Mouse (Mus musculus) kidney, postnatal 36 days (tissue): ENCODE results near the gene Ndn.

Source experiments
- DNase-seq, 2 experiments: peaks; one replicate each; pipeline ENCODE4 v3.0.0; 2021 to 2022; ENCODE audit warnings: mixed read lengths in 2 of 2

Ndn gene

DNA sequence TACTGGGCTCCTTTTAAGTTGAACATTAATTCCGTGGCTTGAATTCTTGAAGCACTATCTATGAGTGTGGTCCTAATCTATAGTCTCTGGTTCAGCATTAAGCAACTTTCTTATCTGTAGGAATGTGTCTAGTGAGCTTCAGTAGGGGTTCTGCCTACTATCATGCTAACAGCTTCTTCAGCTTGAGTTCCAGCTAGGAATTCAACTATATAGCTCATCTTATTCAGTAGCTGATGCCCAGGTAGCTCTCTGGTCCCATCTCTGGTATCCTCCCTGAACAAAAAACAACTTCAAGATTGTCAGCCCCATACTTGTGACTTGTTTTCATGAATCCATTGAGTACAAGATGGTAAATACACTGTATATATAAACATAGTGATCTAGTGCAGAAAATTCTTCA lies at the start of gene Ndn:
Ndn (plus strand) TSS at position 301 of the 400 bp plus-strand sequence.
- no peak for DNase-seq

DNA sequence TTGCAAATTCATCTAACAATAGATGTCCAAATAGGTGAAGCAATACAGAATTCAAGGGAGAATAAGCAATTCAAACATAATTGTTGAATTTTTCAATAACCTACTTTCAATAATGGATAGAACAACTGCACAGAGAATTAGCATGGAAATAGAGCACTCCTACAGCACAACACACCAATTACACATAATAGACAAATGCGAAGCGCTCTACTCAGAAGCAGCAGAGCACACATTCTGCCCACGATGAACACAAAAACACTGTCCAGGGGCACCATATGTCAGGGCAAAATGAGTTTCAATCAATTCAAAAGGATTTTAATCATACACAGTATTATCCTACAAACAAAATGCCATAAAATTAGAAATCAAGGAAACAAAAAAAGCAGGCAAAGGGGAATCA lies 43.9 kb upstream of the Ndn start:
- DNase-seq = no peak

DNA sequence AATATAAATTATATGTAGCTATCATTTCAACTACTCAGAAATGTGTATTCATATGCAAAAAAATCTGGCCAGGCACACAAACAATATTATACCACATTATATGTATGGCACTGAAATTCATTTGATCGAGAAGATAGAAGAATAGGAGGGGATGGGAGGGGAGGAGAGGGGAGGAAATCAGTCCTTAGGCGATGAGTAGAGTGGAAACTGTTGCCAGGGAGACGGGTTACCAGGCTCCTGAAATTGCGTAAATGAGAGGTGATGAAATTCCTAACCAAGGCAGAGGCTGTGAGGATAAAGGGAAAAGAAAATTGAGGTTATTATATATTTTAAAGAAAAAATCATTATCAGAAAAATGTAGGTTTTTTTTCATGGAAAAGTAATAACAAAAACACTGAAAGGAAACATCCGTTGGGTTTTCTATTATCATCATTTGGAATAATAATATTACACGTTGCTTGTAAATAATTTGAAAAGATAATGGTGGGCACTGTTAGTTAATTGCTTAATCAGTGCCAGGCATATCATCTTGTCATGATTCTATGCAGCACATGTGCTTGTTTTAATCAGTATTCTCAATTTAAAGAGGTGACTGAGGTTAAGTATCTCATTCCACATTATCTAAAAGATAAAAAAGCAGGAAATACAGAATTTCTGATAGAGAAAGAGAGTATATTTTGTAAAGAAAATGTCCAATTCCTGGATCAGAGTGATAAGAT lies 39.3 kb upstream of the Ndn start:
- DNase-seq = no peak

DNA sequence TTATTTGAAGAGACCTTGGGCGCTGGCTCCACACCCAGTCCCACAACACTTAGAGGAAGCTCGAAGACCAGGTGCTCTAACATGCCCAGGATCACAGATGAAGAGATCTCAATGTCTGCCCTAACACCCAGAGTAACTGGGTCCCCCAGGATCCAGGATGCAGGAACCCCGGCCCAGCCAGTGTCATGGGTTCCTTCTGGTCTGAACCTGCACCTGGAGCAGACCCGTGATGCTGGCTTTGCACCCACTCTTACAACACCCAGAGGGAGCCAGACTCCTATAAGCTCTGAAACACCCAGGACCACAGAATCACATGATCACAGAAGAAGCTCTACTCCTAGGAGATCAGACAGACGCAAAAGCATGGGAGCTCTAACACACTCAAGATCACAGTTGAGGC lies 29.6 kb upstream of the Ndn start:
- no peak for DNase-seq

DNA sequence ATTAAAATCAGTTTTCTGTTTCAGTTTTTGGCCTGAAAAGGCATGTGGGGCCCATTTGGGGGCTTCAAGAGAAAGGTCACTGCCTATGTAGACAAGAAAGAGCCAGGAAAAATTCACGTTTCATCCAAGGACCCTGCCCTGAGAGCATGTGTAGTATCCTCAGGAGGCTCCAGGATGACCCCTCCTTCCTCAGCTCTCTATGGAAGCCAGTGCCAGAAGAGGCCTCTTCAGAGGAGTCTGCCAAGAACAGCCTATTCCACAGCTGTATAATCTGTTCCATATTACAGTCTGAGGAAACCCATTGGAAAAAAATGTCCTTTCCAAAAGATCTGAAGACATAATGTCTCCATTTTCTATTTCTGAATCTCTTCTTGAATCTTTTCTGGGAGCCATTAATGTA lies 958 bp upstream of the Ndn start:
- DNase-seq = no peak

DNA sequence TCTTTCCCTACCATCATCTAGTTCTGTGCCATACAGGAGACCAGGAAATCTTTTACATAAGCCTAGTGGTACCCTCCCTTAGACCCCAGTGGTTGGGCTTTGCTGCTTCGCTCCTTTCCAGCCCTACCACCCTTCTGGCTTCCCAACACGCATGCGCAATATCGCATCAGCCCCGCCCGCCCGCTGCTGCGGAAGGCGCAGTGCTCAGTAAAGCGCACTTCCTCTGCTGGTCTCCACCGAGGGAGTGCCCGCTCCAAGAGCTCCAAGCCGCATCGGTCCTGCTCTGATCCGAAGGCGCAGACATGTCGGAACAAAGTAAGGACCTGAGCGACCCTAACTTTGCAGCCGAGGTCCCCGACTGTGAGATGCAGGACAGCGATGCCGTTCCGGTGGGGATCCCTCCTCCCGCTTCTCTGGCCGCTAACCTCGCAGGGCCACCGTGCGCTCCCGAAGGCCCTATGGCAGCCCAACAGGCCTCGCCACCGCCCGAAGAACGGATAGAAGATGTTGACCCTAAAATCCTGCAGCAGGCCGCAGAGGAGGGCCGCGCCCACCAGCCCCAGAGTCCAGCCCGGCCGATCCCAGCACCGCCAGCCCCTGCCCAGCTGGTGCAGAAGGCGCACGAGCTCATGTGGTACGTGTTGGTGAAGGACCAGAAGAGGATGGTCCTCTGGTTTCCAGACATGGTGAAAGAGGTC lies 1.9 kb downstream of the Ndn start:
- peak; percentile 27 to 60 for DNase-seq

DNA sequence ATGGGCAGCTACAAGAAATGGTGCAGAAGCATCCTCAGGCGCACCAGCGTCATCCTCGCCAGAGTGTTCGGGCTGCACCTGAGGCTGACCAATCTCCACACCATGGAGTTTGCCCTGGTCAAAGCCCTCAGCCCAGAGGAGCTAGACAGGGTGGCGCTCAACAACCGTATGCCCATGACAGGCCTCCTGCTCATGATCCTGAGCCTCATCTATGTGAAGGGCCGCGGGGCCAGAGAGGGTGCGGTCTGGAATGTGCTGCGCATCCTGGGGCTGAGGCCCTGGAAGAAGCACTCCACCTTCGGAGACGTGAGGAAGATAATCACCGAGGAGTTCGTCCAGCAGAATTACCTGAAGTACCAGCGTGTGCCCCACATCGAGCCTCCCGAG lies 2.4 kb downstream of the Ndn start:
- peak in 1 of 2 experiments; percentile 1 for DNase-seq

DNA sequence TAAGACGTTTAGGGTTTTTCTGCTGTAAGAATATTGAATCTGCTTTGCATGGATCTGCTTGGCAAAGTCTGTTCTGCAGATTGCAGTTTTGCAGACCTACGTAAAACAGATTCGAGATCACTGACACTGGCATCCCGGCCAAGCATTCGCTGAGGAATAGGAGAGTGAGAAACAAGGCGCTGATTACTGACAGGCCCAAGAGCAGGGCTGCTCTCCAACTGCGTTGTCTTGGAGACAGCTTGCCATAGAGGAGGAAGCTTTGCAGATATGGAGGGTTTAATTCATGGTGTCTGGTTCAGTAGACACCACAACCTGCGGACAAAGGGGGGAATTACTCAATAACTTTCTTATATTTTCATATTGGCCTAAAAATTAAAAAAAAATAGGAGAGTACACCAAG lies 4.9 kb downstream of the Ndn start:
- DNase-seq = no peak

DNA sequence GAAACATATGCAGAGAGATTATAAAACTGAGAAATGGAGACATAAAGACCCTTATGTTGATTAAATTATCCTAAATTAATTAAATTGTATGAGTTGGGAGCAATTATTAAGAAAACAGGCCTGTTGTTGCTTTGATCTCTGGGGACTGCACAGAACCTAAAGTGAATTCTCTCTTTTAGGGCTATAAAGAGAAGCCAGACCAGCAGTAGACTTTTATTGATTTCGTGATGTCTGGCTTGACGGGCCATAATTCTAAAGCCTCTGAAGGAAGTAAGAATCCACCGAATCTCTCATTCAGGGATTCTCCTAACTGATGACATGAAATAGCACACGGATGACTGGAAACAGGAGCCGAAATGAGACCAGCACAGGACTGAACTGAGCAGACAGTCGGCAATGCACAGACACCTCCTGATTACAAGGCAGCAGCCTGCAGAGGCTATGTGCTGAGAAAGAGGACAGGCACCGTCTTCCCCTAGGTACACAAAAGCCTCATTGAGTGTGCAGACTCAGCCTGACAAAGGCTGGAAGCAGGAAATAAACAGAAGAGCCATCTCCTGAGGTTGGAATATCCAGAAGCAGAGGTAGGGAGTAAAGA lies 18.8 kb downstream of the Ndn start:
- DNase-seq = no peak

DNA sequence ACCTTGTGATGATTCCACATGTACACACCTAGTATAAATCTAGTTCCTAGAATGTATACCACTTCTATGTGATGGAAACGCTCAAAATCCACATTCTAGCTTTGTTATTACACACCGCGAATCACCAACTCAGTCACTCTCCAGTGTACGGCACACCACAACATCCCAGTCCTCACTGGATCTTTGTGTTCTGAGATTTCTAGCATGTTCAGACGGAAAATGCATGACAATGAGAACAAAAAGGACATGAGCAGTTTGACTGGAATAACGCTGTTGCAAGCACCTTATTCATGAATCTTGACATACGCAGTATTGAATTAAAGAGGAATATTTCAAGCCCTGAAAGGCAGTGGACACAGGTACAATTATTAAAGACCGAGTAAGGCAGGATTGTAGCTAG lies 20.4 kb downstream of the Ndn start:
- no peak for DNase-seq

DNA sequence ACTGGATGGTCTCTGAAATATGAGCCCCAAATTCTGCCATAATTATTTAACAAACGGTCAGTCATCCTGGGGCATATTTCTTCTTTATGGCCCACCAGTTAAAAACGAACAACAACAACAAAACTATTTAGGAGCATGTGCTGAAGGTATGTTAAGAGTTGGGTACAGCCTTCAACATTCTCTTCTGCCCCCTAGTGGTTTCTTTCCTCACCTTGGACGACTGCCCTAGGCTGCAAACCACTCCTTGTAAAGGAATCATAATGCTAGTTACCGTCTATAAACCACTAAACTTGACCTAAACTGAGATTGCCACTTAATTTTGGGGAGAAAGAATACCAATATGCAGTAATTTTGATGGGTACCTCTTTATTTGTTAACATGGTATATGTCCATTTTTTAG lies 29.3 kb downstream of the Ndn start:
- peak; percentile 7 to 25 for DNase-seq

DNA sequence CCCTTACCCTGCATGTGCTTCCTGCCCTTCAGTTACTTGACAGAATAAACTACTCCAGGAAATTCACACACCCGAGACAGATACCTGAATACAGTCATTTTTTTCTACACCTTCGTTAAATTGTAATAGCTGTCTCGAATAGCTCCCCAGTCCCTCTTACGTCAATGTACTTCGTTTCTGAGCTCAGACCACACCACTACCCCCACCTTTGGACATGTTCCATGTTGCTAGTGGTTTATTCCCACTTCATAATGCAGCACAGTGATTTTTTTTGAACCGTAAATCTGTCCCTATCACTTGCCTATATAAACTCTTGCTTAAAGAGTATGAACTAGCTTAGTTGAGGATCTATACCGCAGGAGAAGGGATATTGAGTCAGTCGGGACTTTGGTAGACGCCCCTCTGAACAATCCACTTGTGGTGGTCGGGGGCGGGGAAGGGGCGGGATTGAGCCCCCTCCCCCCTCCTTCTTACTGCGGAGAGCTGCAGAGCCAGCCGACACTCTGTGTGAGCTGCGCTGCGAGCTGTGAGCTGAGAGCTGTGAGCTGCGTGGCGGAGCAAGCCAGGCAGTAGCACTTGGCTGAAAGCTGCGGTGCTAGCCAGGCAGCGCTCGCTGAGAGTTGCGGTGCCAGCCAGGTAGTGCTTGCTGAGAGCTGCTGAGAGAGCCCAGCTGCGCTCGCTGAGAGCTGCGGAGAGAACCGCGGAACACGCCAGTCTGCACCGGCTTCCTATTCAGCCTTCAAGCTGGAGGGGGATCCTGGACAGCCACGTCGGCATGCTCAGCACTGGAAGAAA lies 30.3 kb downstream of the Ndn start, which contains the start of gene Magel2:
Magel2 (plus strand) TSS at position 501 of the 795 bp plus-strand sequence.
- no peak for DNase-seq

DNA sequence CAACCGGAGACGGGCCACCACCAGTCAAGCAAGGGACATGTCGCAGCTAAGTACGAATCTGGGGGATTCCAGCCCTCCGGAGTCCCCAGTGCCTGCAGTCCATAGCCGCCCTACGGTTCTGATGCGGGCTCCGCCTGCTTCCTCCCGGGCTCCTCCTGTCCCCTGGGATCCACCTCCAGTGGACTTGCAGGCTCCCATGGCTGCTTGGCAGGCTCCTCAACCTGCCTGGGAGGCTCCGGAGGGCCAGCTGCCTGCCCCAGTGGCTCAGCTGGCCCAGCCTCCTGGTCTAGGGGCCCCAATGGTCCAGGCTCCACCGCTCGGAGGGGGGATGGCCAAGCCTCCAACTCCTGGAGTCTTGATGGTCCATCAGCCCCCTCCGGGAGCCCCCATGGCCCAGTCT lies 30.9 kb downstream of the Ndn start:
- no peak for DNase-seq

DNA sequence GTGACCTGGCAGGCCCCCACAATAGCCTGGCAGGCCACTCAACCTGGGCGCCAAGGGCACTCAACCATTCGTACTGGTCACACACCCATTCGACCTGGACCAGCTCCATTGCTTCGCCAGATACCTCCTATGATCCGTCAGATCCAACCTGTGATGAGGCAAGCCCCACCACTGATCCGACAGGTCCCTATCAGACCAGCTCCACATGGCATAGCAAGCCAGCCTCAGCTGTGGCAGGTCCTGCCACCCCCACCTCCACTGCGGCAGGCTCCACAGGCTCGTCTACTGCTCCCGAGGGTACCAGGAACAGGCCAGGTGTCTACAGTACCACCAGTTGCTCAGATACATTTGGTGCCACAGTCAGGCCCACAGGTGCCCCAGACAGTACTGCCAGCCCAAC lies 32.2 kb downstream of the Ndn start:
- no peak for DNase-seq

DNA sequence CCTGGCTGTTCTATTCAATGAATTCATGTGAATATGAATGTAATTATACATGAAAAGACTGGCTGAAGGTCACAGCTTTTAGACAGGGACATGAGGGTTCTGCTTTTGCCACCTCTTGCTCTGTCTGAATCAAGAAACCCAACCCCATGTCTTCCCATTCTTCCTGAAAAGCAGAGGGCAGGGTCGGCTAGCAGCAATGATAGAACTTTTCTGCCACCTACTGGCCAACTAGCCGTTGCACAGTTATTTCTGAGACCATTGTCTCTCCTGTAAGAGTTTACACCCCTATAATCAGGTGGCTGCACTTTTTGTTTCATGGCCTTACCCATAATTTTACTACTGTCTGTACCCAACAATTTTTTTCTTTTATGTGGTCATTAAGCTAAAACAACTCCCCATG lies 36.0 kb downstream of the Ndn start:
- peak; percentile 20 to 50 for DNase-seq

DNA sequence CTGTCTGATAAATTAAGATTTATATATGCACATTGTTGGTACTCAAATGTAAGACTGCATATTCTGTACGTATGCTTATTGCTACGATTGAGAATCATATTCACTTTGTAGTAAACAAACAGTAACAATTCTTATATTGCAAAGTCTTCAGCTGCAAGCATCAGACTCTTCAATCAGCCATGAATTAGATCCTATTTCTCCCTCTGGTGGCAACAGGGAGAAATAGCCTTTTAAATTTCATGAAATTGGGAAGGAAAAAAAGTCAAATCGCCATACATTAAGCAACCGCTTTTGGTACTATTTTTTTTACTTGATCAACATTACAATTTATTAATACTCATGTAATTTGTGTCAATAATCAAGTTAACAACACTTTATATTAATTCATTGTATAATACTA lies 41.9 kb downstream of the Ndn start:
- DNase-seq = no peak

DNA sequence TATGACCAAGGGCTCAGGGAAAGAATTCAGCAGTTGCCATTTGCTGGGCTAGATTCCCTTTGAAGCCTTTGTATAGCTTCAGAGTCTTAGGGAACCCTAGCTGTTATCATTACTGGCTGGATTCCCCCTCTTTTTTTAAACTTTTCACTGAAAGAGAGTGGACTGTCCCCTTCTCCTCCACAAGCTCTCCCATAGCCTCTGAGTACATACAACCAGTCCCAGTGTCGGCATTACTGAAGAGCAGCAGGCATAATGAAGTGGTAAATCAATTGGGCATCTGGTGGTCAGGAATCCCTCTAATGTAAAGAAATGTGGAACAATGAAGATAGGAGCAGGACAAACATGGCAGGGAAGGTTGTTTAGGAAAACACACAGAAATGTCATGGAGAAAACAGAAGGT lies 45.8 kb downstream of the Ndn start:
- DNase-seq = no peak
